Mouse (Mus musculus) kidney, adult 2 months (tissue): Measurements from ENCODE around the gene Ankrd33b.

Experiments
- CTCF ChIP-seq: fragments of 200-500 bp; conservative IDR thresholded peaks from 2 replicates; pipeline ENCODE4 v1.5.1; 2011; ENCODE audit warnings: low read depth, mild to moderate bottlenecking, control low read depth, low read length, moderate library complexity, mixed read lengths; ENCODE audit not compliant: insufficient read depth, insufficient read length
- POLR2A ChIP-seq: fragments of 200-500 bp; IDR thresholded peaks from one replicate; pipeline ENCODE4 v1.6.1; 2011; ENCODE audit warnings: low read depth, low read length, control low read depth

GRCm38 (mm10) chr15:31400974-31401373, 33.4 kb upstream of the Ankrd33b start:
- TF ChIP-seq POLR2A: no peak
- no peak for TF ChIP-seq CTCF
